Mouse (Mus musculus) embryonic stem cell, embryonic (primary cell): ENCODE measurements at regions not wholly inside any gene's neighbourhood (a gene's known extent, or its start where the extent isn't known, plus 50 kb on each side); places are given as distances from the start of the nearest gene placed in this dataset.

Experiments used
- CTCF ChIA-PET, 4 experiments: fragments of 300-600 bp in 2 of 4; fragments of 350-600 bp in 2 of 4; sonication (Branson Sonifier 250); formaldehyde crosslinking; loops; one replicate each; lab custom pipeline; 2022; ENCODE audit warnings: inconsistent platforms in 2 of 4; lab: Charles Lee
- POLR2A ChIA-PET, 4 experiments: fragments of 300-600 bp in 2 of 4; fragments of 350-600 bp in 2 of 4; sonication (Branson Sonifier 250); formaldehyde crosslinking; loops; one replicate each; lab custom pipeline; 2022; ENCODE audit warnings: antibody characterized with exemption in 4 of 4, inconsistent platforms in 1 of 4; lab: Charles Lee

- POLR2A ChIA-PET = no interaction called here
- CTCF ChIA-PET = no interaction called here
Measured at GRCm38 (mm10) chr2:83396307-83396706, 247.9 kb upstream of the Zc3h15 start.

- CTCF ChIA-PET = no interaction called here
- POLR2A ChIA-PET = interaction anchor here in 1 of 4 experiments (0.8 kb wide), 1 partner anchor 247 kb away, joined by 3 read pairs; the partner anchor contains the start of gene Zc3h15
Measured at GRCm38 (mm10) chr2:83396820-83397609, 247.2 kb upstream of the Zc3h15 start.

- CTCF ChIA-PET = no interaction called here
- POLR2A ChIA-PET = no interaction called here
Measured at GRCm38 (mm10) chr2:83442739-83443138, 201.5 kb upstream of the Zc3h15 start.

- POLR2A ChIA-PET = interaction anchor here in 1 of 4 experiments (0.6 kb wide), 1 partner anchor 28 kb away, joined by 3 read pairs; no protein-coding TSS in a partner anchor
- CTCF ChIA-PET = no interaction called here
Measured at GRCm38 (mm10) chr2:83451378-83451777, 192.9 kb upstream of the Zc3h15 start.
